Mouse (Mus musculus) neural tube, embryonic 13.5 days (tissue): ENCODE data around the gene Camk1d. TPM values are rescaled to one million over a fixed set of nuclear protein-coding genes. Genes with fewer than 3 reads are reported as not detected.

Experiments used
- ATAC-seq: fragments of 200-750 bp; cut with Nextera tagmentation; 2 replicates; pipeline ENCODE4 v1.8.0; 2017; ENCODE audit warnings: low read depth, mild to moderate bottlenecking, moderate TSS enrichment, moderate library complexity
- H3K27ac ChIP-seq: fragments of 300-500 bp; sonication (generic); replicated peaks from 2 replicates; pipeline ENCODE4 v1.5.1; 2015; ENCODE audit warnings: moderate library complexity, mild to moderate bottlenecking, inconsistent platforms
- H3K27me3 ChIP-seq: fragments of 300-500 bp; sonication (generic); 2 replicates; pipeline ENCODE4 v1.6.1; 2015; ENCODE audit warnings: mild to moderate bottlenecking, inconsistent platforms
- H3K36me3 ChIP-seq: fragments of 300-500 bp; sonication (generic); 2 replicates; pipeline ENCODE4 v1.6.1; 2015; ENCODE audit warnings: mild to moderate bottlenecking, inconsistent platforms
- H3K4me1 ChIP-seq: fragments of 300-500 bp; sonication (generic); replicated peaks from 2 replicates; pipeline ENCODE4 v1.6.1; 2015; ENCODE audit warnings: inconsistent platforms
- H3K4me2 ChIP-seq: fragments of 300-500 bp; sonication (generic); 2 replicates; pipeline ENCODE4 v1.6.1; 2015; ENCODE audit warnings: inconsistent platforms, mild to moderate bottlenecking, moderate library complexity
- H3K4me3 ChIP-seq: fragments of 300-500 bp; sonication (generic); 2 replicates; pipeline ENCODE4 v1.5.1; 2015; ENCODE audit warnings: mild to moderate bottlenecking, inconsistent platforms
- H3K9ac ChIP-seq: fragments of 300-500 bp; sonication (generic); 2 replicates; pipeline ENCODE4 v1.6.1; 2015; ENCODE audit warnings: moderate library complexity, mild to moderate bottlenecking, inconsistent platforms
- H3K9me3 ChIP-seq: fragments of 300-500 bp; sonication (generic); 2 replicates; pipeline ENCODE4 v1.6.1; 2016; ENCODE audit warnings: inconsistent platforms
- WGBS: fragments of 180-500 bp; shearing (Covaris S2); methylation state at CpG from one replicate; pipeline ENCODE4 v1.1.7; 2015; 5-methylcytosine and 5-hydroxymethylcytosine counted together
- polyA plus RNA-seq: library from polyadenylated mRNA; unstranded; fragments of >200 nt; fragmentation: Nextera tagmentation; extraction: Ambion mirVana; gene quantifications from 2 replicates; pipeline ENCODE4 v1.2.1, GENCODE M21; 2015

Camk1d gene
- polyA plus RNA-seq, 1 experiment from 2014 or later, result 4.6 TPM

DNA sequence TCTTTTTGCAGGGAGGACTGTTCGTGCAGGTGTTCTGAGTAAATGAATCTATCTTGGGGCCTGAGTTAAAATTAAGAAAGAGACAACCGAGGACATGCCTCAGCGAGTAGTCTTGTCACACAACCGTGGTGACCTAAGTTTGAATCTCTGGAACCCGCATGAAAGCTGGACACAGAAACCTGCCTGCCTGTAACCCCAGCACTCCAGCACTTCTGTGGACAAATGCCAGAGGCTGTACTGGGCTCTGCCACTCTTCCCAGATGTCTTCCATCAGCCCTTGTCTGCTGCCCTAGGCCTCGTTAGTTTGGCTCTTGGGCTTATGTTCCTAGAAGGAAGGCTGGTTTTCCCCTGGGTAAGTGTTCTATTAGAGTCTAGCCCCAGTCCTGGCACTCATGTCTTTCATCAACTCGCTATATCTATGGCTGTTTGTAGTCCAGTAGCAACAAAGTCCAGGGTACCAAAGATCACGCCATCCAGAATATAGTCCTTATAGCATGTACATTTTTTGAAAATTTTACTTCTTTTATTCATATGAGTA lies 399.0 kb downstream of the Camk1d start:
- no peak for ATAC-seq
- H3K4me2 ChIP-seq, result no peak overlapping the region
- H3K27me3 ChIP-seq, result 0 out of 2 replicates have a peak, but pooled peaks cover 4% of the 10 kb centered on the region
- no peak overlapping the region for H3K4me3 ChIP-seq
- no peak overlapping the region for H3K9ac ChIP-seq
- no peaks in the 10 kb centered on the region for H3K9me3 ChIP-seq
- H3K4me1 ChIP-seq, result peaks cover 18% of the 10 kb centered on the region
- H3K36me3 ChIP-seq, result no peaks in the 10 kb centered on the region
- WGBS, result 67% methylated on average over 8 of the region's 8 CpGs
- H3K27ac ChIP-seq, result peak overlapping the region; percentile 74; the same call in 1 of the 2 replicates

GRCm38 (mm10) chr2:5314530-5315166 lies 399.7 kb downstream of the Camk1d start:
- H3K27me3 ChIP-seq, result 0 out of 2 replicates have a peak, but pooled peaks cover 4% of the 10 kb centered on the region
- H3K9me3 ChIP-seq, result no peaks in the 10 kb centered on the region
- peak; percentile 63 for ATAC-seq
- no peak overlapping the region for H3K4me2 ChIP-seq
- WGBS, result 14% methylated on average over 9 of the region's 9 CpGs
- H3K36me3 ChIP-seq, result no peaks in the 10 kb centered on the region
- no peak overlapping the region for H3K4me3 ChIP-seq
- peak overlapping the region; percentile 74 for H3K27ac ChIP-seq
- no peak overlapping the region; the same call in 1 of the 2 replicates for H3K9ac ChIP-seq
- peaks cover 18% of the 10 kb centered on the region for H3K4me1 ChIP-seq

GRCm38 (mm10) chr2:5305156-5305555 lies 409.2 kb downstream of the Camk1d start:
- Histone ChIP-seq H3K9ac (no peak overlapping the region), H3K27ac (no peak overlapping the region), H3K4me3 (no peak overlapping the region), H3K27me3 (no peaks in the 10 kb centered on the region), H3K36me3 (no peaks in the 10 kb centered on the region), H3K4me2 (no peak overlapping the region), H3K9me3 (no peaks in the 10 kb centered on the region), H3K4me1 (no peaks in the 10 kb centered on the region)
- WGBS, result 78% methylated on average over 3 of the region's 3 CpGs
- ATAC-seq, result no peak

DNA sequence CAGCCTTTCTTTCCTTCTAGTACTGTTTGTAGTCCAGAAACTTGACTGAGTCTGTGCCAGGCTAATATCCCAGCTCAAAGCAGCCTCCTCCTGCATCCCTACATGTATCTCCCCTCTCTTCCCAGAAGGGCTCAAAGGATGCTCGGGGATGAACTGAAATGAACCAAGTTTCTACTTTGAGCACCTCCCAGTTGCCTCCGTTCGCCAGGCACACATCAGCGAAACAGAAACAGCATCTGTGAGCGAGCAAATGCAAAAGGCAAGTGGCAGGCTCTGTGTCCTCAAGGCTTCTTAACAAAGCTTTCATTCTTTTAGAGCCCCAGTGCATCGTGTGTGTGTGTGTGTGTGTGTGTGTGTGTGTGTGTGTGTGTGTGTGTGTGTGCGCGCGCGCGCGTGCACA lies 409.9 kb downstream of the Camk1d start:
- no peak overlapping the region for H3K4me3 ChIP-seq
- WGBS, result 79% methylated on average over 12 of the region's 12 CpGs

DNA sequence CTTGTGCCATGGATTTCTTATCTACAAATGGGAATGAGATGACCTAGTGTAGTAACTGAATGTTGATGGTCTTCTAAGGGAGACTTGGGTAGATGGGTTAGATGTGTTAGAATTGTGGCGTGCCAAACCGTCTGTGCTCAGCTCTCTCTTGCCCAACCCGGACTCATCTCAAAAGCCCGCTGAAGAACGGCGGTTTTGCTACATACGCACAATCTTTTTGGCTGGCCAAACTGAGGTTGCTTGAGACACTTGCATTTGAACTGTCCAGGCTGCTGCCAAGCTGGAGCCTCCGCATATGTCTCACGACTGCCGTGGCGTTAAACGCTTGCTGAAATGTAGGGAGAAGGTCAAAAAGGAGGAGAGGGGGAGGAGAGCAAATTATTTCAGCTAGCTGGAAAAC lies 413.0 kb downstream of the Camk1d start:
- no peak overlapping the region for H3K9ac ChIP-seq
- no peak overlapping the region for H3K4me2 ChIP-seq
- no peaks in the 10 kb centered on the region for H3K27me3 ChIP-seq
- no peaks in the 10 kb centered on the region for H3K9me3 ChIP-seq
- H3K4me1 ChIP-seq, result no peaks in the 10 kb centered on the region
- 93% methylated on average over 12 of the region's 12 CpGs for WGBS
- no peak overlapping the region for H3K27ac ChIP-seq
- no peak for ATAC-seq
- H3K36me3 ChIP-seq, result no peaks in the 10 kb centered on the region
- H3K4me3 ChIP-seq, result no peak overlapping the region

More for the DNA sequence above, 409.9 kb downstream of the Camk1d start:
- no peaks in the 10 kb centered on the region for H3K36me3 ChIP-seq
- H3K9me3 ChIP-seq, result no peaks in the 10 kb centered on the region
- no peaks in the 10 kb centered on the region for H3K4me1 ChIP-seq
- ATAC-seq, result no peak
- no peak overlapping the region for H3K9ac ChIP-seq
- H3K27ac ChIP-seq, result no peak overlapping the region
- no peak overlapping the region for H3K4me2 ChIP-seq
- no peaks in the 10 kb centered on the region for H3K27me3 ChIP-seq

DNA sequence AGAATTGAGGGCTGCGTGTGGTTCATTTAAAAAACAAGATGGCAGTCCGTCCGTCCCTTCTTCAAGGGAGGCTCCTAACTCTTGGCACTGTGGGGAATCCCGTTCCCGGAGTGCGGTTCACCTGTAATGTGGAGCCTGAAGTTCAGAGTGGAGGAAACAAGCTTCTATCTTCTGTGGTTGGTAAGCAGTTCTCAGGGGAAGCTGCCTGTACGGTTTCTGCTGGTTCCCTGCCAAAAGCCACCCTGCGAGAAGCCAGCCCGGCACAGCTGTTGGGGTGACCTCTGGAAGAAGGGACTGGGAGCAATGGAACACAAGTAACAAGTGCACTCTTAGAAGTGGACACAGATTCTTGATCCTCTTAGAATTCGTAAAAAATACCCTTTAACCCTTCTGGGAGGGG lies 416.2 kb downstream of the Camk1d start:
- H3K4me1 ChIP-seq, result no peaks in the 10 kb centered on the region
- no peaks in the 10 kb centered on the region for H3K36me3 ChIP-seq
- no peak overlapping the region for H3K27ac ChIP-seq
- no peak overlapping the region for H3K4me2 ChIP-seq
- no peaks in the 10 kb centered on the region for H3K27me3 ChIP-seq
- no peak for ATAC-seq
- no peaks in the 10 kb centered on the region for H3K9me3 ChIP-seq
- WGBS, result 86% methylated on average over 10 of the region's 10 CpGs
- H3K9ac ChIP-seq, result no peak overlapping the region
- no peak overlapping the region for H3K4me3 ChIP-seq

DNA sequence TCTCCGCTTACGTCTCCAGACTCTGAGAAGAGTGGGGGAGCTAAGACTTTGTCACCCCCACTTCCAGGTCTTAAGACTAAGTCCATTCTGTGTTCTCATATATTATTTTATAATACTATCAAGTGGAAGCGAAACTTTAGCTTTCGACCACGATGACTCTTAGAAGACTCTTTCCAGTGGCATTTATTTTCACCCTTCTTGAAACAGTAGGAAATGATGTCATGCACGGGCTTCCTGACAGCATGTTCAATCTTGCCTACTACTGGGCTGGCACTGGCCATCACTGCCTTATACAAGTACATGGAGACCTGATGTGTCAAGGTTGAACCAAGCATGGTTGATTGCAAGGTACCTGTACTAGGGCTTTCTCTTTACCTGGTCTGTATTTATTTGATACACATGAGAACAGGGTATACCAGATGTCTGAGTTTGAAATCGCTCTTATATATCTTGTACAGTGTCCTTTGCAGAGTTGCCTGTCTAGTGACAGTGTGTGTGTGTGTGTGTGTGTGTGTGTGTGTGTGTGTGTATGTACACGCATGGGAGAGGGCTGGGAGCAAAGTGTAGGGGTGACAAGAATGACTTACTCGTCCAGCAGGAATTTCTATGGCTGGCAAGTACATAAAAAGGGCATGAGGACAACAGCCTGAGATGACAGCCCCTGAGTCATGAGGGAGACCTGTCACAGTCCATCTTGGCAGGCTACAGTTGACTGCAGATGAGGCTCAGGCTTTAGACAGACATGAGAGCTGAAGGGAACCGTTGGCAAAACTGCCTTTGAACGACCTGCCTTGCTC lies 417.4 kb downstream of the Camk1d start:
- Histone ChIP-seq H3K4me3 (no peak overlapping the region), H3K4me2 (no peak overlapping the region), H3K9ac (no peak overlapping the region), H3K27me3 (no peaks in the 10 kb centered on the region), H3K4me1 (no peaks in the 10 kb centered on the region), H3K36me3 (no peaks in the 10 kb centered on the region), H3K27ac (no peak overlapping the region), H3K9me3 (no peaks in the 10 kb centered on the region)
- WGBS, result 91% methylated on average over 11 of the region's 11 CpGs
- no peak for ATAC-seq

DNA sequence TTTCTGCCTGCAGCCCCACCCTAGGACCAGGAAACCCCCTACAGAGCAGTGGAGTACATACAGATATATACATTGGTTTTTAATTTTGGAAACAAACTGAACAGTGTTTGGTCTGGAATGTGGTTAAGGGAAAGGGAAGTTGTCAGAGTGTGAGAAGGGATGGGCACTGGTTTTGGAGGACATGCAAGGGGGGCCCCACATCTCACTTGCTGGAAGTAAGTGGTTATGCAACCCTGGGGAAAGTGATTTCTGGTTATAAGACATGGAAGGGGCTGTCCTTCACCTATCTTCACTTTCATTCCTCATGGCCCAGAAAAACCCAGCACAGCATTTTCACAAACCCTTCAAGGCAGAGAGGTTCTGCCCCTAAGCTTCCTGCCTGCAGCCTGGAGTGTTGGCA lies 419.2 kb downstream of the Camk1d start:
- no peak overlapping the region for H3K9ac ChIP-seq
- H3K27ac ChIP-seq, result no peak overlapping the region
- H3K36me3 ChIP-seq, result no peaks in the 10 kb centered on the region
- no peaks in the 10 kb centered on the region for H3K4me1 ChIP-seq
- H3K27me3 ChIP-seq, result no peaks in the 10 kb centered on the region
- no peaks in the 10 kb centered on the region for H3K9me3 ChIP-seq
- no peak for ATAC-seq
- H3K4me2 ChIP-seq, result no peak overlapping the region
- no peak overlapping the region for H3K4me3 ChIP-seq

- Histone ChIP-seq H3K27ac (no peak overlapping the region), H3K4me1 (no peaks in the 10 kb centered on the region), H3K9me3 (no peaks in the 10 kb centered on the region), H3K27me3 (no peaks in the 10 kb centered on the region), H3K4me2 (no peak overlapping the region), H3K36me3 (no peaks in the 10 kb centered on the region), H3K4me3 (no peak overlapping the region), H3K9ac (no peak overlapping the region)
- no peak for ATAC-seq
- WGBS, result 75% methylated on average over 5 of the region's 5 CpGs
These were observed 419.9 kb downstream of the Camk1d start for GRCm38 (mm10) chr2:5294451-5294850.

GRCm38 (mm10) chr2:5288593-5288992 lies 425.7 kb downstream of the Camk1d start:
- 77% methylated on average over 4 of the region's 4 CpGs for WGBS
- H3K27ac ChIP-seq, result no peak overlapping the region

DNA sequence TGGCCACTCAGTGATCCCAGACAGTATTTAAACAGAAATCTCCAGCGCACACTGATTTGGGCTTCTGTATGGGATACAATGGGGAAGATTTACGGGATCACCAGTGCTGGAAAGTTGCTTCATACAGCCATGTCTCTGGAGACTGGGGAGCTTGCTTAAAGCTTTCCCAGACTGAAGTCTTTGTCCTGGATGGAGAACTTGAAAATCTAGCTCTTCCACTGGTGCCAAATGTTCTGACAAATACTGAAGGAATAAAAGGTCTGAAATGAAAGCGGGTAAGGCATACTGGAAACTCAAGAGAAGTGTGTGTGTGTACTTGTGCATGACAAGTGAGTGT lies 427.3 kb downstream of the Camk1d start:
- Histone ChIP-seq H3K4me3 (no peak overlapping the region), H3K4me1 (no peaks in the 10 kb centered on the region), H3K9ac (no peak overlapping the region), H3K27me3 (no peaks in the 10 kb centered on the region), H3K36me3 (no peaks in the 10 kb centered on the region), H3K27ac (no peak overlapping the region), H3K4me2 (no peak overlapping the region), H3K9me3 (no peaks in the 10 kb centered on the region)
- WGBS, result 81% methylated on average over 3 of the region's 3 CpGs
- ATAC-seq, result no peak

More at GRCm38 (mm10) chr2:5288593-5288992, 425.7 kb downstream of the Camk1d start:
- Histone ChIP-seq H3K36me3 (no peaks in the 10 kb centered on the region), H3K4me2 (no peak overlapping the region), H3K27me3 (no peaks in the 10 kb centered on the region), H3K4me3 (no peak overlapping the region), H3K9me3 (no peaks in the 10 kb centered on the region), H3K9ac (no peak overlapping the region), H3K4me1 (no peaks in the 10 kb centered on the region)
- no peak for ATAC-seq

DNA sequence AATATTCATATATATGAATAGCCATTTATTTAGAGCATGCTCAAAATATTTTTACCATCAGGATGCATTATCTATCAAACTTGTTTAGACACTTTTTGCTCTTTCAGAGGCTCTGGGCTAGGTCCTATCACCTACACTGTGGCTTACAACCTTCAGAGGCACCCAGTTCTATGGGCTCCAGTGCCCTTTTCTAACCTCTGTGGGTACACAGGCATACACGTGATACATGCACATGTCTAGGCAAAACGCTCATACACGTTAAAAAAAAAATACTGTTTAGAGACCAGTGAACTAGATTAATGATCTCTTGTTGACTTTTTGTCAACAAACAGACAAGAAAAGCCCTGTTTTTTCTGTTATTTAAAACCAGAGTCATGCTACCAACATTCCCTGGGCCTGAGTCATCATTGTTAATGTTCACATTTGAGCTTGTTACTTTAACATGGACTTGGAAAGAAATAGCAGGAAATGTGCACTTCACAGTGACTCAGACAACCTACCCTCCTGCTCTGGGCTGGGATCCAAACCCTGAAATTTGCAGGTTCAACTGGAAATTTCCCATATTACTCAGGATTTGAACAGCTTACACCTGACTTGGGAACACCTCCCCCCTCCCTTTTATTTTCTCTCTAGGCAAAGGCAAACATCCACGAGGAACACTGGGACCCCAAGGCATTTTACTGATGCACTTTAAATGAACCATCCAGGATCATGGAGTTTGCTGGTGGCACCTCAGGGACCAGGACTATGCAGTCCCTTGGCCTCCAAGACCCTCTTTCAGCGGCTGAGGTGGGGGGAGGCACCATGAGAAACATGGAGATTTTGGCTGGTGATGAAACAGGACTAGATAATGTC lies 427.9 kb downstream of the Camk1d start:
- ATAC-seq, result no peak
- Histone ChIP-seq H3K27me3 (no peaks in the 10 kb centered on the region), H3K9me3 (no peaks in the 10 kb centered on the region), H3K4me3 (no peak overlapping the region), H3K9ac (no peak overlapping the region), H3K4me2 (no peak overlapping the region), H3K36me3 (no peaks in the 10 kb centered on the region), H3K27ac (no peak overlapping the region), H3K4me1 (no peaks in the 10 kb centered on the region)
- 79% methylated on average over 5 of the region's 5 CpGs for WGBS
